Mouse (Mus musculus) G1E (cell line): Measurements from ENCODE around the gene Apol7b. TPM values are rescaled to one million over a fixed set of nuclear protein-coding genes. Genes with fewer than 3 reads are reported as not detected.

ENCODE experiments used
- ATAC-seq: 2 replicates; pipeline ENCODE4 v1.8.0; 2016; ENCODE audit warnings: mild to moderate bottlenecking; ENCODE audit not compliant: insufficient number of reproducible peaks, poor library complexity, low FRiP score, severe bottlenecking; ENCODE audit errors: extremely low read depth
- DNase-seq: peaks from one replicate; pipeline ENCODE4 v3.0.0; 2012; ENCODE audit warnings: low spot score
- H3K27me3 ChIP-seq: 2 replicates; pipeline ENCODE4 v1.6.1; 2012; ENCODE audit warnings: mild to moderate bottlenecking, low read length, inconsistent platforms; ENCODE audit not compliant: insufficient read depth
- H3K36me3 ChIP-seq: replicated peaks from 2 replicates; pipeline ENCODE3; 2012; ENCODE audit warnings: mild to moderate bottlenecking, inconsistent platforms
- H3K4me1 ChIP-seq: 2 replicates; pipeline ENCODE4 v1.6.1; 2012; ENCODE audit warnings: low read depth, low read length, inconsistent platforms, mixed read lengths; ENCODE audit not compliant: insufficient read depth
- H3K4me3 ChIP-seq: 2 replicates; pipeline ENCODE4 v1.5.1; 2012; ENCODE audit warnings: low read depth, mild to moderate bottlenecking, inconsistent platforms, low read length, moderate library complexity, mixed read lengths
- H3K9me3 ChIP-seq: replicated peaks from 2 replicates; pipeline ENCODE4 v1.6.1; 2012; ENCODE audit warnings: inconsistent platforms
- CTCF ChIP-seq: IDR thresholded peaks from 2 replicates; pipeline ENCODE4 v1.5.1; 2012; ENCODE audit warnings: low read depth, low read length, inconsistent platforms, mixed read lengths
- GATA1 ChIP-seq: IDR thresholded peaks from 2 replicates; pipeline ENCODE4 v1.6.1; 2012; ENCODE audit warnings: borderline replicate concordance, low read length, inconsistent platforms, mixed read lengths
- GATA2 ChIP-seq: IDR thresholded peaks from 2 replicates; pipeline ENCODE4 v1.6.1; 2012; ENCODE audit warnings: low read depth, low read length, inconsistent platforms, borderline replicate concordance
- POLR2AphosphoS5 ChIP-seq: IDR thresholded peaks from 2 replicates; pipeline ENCODE4 v1.6.1; 2012; ENCODE audit warnings: low read depth, low read length, inconsistent platforms; ENCODE audit not compliant: insufficient replicate concordance
- TAL1 ChIP-seq: conservative IDR thresholded peaks from 2 replicates; pipeline ENCODE4 v1.6.1; 2012; ENCODE audit warnings: low read depth, low read length, inconsistent platforms, mixed read lengths
- polyA plus RNA-seq: library from polyadenylated mRNA; stranded (reverse); fragments of >175 nt; gene quantifications from 2 replicates; pipeline ENCODE4 v1.2.3, GENCODE M21; 2012
- total RNA-seq, 2 experiments: library from RNA; stranded (forward) in 1 of 2; stranded (reverse) in 1 of 2; fragments of 200-1000 nt in 1 of 2; fragments of >200 nt in 1 of 2; fragmentation: Nextera tagmentation in 1 of 2; gene quantifications; 2 replicates each; pipeline ENCODE4 v1.2.3; 2014 to 2017

Apol7b gene
- total and polyA plus RNA-seq, 3 experiments, result not detected

DNA sequence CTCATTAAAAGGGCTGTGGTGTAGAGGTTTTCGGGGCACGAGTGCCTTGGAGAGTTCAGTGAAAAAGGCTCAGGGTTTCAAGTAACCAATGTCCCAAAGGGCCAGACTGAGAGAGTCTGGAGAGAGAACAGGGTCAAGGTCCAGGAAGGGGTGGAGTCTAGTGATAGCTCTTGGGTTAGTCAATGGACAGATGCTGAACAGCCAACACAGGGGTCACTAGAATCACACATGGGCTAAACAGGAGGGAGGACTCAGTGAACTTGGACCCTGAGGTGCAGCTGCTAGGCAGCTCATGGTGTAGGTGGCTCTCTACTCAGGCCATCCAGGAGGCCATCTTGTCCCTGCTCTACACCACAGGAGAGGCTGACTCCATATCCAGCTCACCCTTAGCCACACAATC is 59.8 kb downstream of the Apol7b start:
- TF ChIP-seq GATA1 (no peak), POLR2AphosphoS5 (no peak), TAL1 (no peak), GATA2 (no peak)
- no peaks in the 10 kb centered on the region for H3K4me1 ChIP-seq
- DNase-seq (no peak), ATAC-seq (no peak)
- no peaks in the 10 kb centered on the region for H3K36me3 ChIP-seq
- H3K4me3 ChIP-seq, result no peak overlapping the region
- peaks cover 5% of the 10 kb centered on the region; the same call in 1 of the 2 replicates for H3K27me3 ChIP-seq
- no peaks in the 10 kb centered on the region for H3K9me3 ChIP-seq

DNA sequence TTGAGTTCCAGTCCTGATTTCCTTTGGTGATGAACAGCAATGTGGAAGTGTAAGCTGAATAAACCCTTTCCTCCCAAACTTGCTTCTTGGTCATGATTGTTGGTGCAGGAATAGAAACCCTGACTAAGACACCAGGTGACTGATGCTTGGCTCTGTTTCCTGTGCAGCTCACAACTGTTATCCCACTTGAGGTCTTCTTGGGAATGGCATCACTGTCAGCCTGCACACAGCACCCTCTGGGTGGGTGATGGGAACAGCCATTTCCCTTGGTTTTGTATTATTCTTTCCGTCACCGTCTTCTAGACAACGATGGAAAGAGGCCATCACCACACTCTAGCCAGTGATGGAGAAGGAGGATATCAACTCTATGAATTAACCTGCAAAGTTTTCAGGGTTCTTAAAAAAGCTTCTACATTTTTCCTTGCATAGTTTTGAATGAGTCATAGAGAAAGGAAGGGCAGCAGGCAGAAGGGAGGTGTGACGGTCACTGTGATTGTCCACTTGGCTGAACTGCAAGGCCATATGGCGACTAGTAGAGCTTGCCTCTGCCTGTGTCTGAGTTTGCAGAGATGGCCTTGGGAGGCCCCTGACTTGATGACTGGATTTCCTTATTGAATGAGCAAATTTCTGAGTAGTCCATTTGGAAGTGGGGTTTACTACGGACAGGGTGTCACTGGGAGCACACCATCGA is 62.8 kb downstream of the Apol7b start:
- peaks cover 7% of the 10 kb centered on the region for H3K27me3 ChIP-seq
- H3K9me3 ChIP-seq, result no peaks in the 10 kb centered on the region
- H3K4me1 ChIP-seq, result no peaks in the 10 kb centered on the region
- no peak overlapping the region for H3K4me3 ChIP-seq
- ATAC-seq (no peak), DNase-seq (no peak)
- no peak for TF ChIP-seq TAL1
- TF ChIP-seq GATA2, result no peak
- no peak for TF ChIP-seq GATA1
- TF ChIP-seq POLR2AphosphoS5, result no peak
- no peak for TF ChIP-seq CTCF
- no peaks in the 10 kb centered on the region for H3K36me3 ChIP-seq

DNA sequence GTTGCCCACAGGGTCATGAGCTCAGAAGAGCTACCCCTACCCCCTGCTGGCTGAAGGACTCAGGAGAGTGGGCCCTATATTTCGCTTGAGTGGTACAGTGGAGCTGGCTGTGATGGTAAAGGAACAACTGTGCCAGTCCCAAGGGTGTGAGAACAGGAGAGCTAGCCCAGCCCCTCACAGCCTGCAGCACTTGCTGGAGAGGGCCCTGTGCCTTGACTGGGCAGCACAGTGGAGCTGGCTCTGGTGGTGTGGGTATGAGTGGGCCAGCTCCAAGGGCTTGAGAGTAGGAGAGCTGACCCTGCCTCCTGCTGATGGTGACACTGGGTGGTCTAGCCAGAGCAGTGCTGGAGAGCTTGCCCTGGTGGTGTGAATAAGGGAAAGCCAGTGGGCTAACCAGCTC is 64.4 kb downstream of the Apol7b start:
- no peak for ATAC-seq
- H3K4me3 ChIP-seq, result no peak overlapping the region
- no peaks in the 10 kb centered on the region for H3K4me1 ChIP-seq
- H3K9me3 ChIP-seq, result no peaks in the 10 kb centered on the region
- peaks cover 7% of the 10 kb centered on the region for H3K27me3 ChIP-seq
- no peaks in the 10 kb centered on the region for H3K36me3 ChIP-seq
- TF ChIP-seq POLR2AphosphoS5, result no peak
- TF ChIP-seq GATA2, result no peak
- TF ChIP-seq GATA1, result no peak
- no peak for TF ChIP-seq TAL1
- no peak for TF ChIP-seq CTCF
- DNase-seq, result no peak

DNA sequence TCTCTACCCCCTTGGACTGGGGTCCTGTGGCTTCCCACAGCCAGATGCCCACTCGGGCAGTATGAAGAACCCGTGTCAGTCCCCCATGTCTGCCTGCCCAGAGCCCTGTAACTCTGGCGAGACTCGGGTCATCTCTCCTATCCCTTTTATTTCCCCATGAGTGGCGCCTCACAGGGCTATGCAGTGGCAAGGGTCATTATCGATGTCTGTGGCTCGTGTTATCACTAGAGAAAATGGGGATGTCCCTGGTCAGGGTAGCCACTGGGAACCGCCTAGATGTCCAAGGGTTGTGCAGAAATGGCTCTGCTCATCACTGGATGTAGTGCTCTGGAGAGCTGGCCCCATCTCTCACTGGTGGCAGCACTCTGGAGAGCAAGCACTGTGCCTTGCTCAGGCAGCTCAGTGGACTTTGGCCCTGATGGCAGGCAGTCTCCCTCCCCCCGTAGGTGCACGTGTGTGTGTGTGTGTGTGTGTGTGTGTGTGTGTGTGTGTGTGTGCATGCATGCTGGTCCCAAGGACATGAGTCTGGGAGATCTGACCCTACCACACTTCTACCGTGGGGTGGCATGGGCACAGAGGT is 64.9 kb downstream of the Apol7b start:
- Histone ChIP-seq H3K4me1 (no peaks in the 10 kb centered on the region), H3K4me3 (no peak overlapping the region), H3K9me3 (no peaks in the 10 kb centered on the region), H3K27me3 (peaks cover 4% of the 10 kb centered on the region), H3K36me3 (no peaks in the 10 kb centered on the region)
- DNase-seq (no peak), ATAC-seq (no peak)
- no peak for TF ChIP-seq GATA2
- no peak for TF ChIP-seq POLR2AphosphoS5
- no peak for TF ChIP-seq GATA1
- TF ChIP-seq TAL1, result no peak
- no peak for TF ChIP-seq CTCF

DNA sequence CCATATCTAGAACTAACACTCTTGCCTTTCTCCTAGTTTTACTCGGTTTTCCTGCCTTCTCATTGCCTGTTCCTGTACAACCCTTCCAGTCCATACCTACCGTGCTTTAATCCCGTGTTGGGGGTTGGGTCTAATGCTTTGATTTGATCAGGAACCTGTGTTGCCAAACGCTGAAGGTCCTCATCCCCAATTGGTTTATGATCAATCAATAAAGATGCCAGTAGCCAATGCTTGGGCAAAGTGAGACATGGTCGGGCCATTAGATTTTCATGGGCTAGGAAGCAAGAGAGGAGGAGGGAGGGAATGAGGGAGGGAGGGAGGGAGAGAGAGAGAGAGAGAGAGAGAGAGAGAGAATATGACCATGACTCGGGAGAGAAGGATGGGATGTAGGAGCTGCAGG is 65.8 kb downstream of the Apol7b start:
- Histone ChIP-seq H3K4me3 (no peak overlapping the region), H3K9me3 (no peaks in the 10 kb centered on the region), H3K36me3 (no peaks in the 10 kb centered on the region), H3K4me1 (no peaks in the 10 kb centered on the region), H3K27me3 (peaks cover 7% of the 10 kb centered on the region)
- no peak for DNase-seq
- ATAC-seq, result no peak
- TF ChIP-seq POLR2AphosphoS5, result no peak

DNA sequence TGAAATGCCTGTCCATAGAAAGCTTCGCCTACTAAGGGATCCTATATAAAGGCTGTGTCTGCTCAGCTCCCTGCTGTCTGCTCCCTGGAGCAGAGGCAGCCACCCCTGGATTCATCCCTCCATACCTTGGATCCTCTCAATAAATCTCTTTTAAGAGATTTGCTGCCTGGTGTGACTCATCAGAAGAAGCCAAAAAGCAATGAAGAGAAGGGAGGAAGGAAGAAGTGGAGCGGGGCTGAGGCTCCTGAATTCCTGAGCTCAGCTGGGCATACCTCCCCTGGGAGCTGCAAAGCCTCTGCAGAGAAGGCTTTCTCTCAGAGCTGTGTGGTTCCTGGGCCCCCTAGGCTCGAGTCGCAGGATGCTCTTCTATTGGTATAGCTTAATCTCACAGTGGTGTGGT is 67.4 kb downstream of the Apol7b start:
- ATAC-seq (no peak), DNase-seq (no peak)
- H3K27me3 ChIP-seq, result peaks cover 7% of the 10 kb centered on the region
- H3K4me3 ChIP-seq, result no peak overlapping the region
- no peaks in the 10 kb centered on the region for H3K4me1 ChIP-seq
- H3K36me3 ChIP-seq, result no peaks in the 10 kb centered on the region
- no peak for TF ChIP-seq TAL1
- no peak for TF ChIP-seq GATA2
- TF ChIP-seq POLR2AphosphoS5, result no peak
- no peak for TF ChIP-seq CTCF
- no peak for TF ChIP-seq GATA1
- H3K9me3 ChIP-seq, result no peaks in the 10 kb centered on the region

DNA sequence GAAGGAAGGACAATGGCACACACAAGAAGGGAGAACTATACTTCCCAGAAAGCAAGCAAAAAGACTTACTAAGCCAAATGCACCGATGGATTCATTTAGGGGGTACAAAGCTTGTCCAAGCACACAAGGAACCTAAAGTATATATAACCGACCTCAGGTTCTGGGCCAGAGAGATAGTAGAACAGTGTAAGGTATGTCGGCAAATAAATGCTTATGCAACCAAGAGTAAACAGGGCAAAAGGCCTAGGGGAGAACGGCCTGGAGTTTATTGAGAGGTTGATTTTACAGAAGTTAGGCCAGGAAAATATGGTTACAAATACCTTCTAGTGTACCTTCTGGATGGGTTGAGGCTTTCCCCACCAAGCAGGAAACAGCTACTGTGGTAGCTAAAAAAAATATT is 69.9 kb downstream of the Apol7b start:
- no peak for ATAC-seq
- TF ChIP-seq GATA2 (no peak), TAL1 (no peak), POLR2AphosphoS5 (no peak), CTCF (no peak), GATA1 (no peak)
- H3K27me3 ChIP-seq, result peaks cover 5% of the 10 kb centered on the region
- no peaks in the 10 kb centered on the region for H3K36me3 ChIP-seq
- no peaks in the 10 kb centered on the region for H3K4me1 ChIP-seq
- H3K4me3 ChIP-seq, result no peak overlapping the region
- DNase-seq, result no peak
- no peaks in the 10 kb centered on the region for H3K9me3 ChIP-seq
